Mouse (Mus musculus): ENCODE measurements around the gene Rexo5. TPM values are rescaled to one million over a fixed set of nuclear protein-coding genes. Genes with fewer than 3 reads are reported as not detected.
A peak's percentile ranks its signal among the peaks of the same experiment; 100 is the strongest.

Rexo5 gene
- total RNA-seq, 2 experiments from 2014 or later: 31.0 to 78.6 TPM

DNA sequence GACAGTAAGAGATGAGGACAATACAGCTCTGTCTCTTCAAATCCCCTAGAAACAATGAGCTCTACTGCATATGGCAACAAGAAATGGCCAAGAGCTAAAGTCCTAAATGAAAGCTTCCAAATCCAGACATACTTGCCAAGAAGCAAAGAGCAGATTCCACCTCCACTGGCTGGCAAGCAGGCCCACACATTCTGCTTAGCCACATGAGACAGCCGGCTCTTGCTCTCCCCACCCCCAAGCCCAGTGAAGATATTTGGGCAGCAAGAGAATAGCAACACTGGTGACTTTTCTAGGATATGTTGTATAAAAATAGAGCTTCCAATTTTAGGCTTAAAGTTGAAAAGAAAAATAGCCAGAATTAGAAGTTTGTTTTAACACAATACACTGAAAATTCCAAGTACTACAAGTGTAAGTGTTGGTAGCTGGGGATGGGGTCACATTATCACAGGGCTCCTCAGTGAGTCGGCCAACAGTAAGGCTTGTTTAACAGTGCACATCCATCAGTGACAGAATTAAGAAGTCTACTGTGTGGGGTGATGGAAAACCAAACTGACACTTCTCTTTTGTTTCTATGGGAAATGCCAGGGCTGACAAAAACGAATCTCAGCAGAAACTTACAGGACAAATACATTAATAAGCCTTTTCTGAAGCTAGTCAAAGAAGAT, 82.1 kb downstream of the Rexo5 start:
- ATAC-seq (replicated peaks; ENCODE audit: low FRiP score, poor library complexity, severe bottlenecking): no peak

DNA sequence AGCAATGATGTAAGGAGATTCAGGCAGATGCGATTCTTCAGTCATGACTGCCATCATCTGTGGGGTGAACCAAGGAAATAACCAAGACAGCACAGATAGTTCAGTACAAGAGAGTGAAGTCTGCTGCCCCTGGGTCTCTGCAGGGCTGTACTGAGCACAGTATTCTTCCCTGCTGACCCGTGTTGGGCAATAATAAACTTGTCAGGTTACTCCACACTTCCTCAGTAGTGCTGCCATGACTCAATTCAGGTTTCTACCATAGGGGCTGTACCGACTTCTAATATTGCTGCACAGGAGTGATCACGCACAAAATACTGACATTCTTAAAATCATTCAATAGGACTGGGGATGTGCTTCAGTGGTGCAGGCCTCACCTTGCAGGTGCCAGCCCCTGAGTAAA, 85.4 kb downstream of the Rexo5 start:
- ATAC-seq (replicated peaks; ENCODE audit: low FRiP score, poor library complexity, severe bottlenecking): no peak

DNA sequence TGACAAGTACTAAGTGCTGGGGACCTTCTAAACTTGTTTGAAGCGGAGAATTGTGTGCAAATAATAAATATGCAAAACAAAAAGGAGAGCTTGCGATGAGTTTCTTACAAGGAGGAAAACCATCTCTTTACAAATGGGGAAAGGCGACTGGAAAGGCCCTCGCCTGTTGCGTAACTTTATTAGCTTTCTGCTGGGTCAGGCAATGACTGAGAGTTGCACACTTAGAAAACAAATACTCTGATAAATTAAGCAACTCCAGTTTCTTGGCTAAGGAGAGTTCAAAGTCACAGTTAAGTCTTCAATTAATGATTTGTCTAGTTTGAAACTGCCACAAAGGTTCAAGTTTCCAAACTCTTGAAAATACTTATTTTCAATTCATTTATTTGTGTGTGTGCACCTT, 86.5 kb downstream of the Rexo5 start:
- no peak for ATAC-seq (replicated peaks; ENCODE audit: low FRiP score, poor library complexity, severe bottlenecking)

DNA sequence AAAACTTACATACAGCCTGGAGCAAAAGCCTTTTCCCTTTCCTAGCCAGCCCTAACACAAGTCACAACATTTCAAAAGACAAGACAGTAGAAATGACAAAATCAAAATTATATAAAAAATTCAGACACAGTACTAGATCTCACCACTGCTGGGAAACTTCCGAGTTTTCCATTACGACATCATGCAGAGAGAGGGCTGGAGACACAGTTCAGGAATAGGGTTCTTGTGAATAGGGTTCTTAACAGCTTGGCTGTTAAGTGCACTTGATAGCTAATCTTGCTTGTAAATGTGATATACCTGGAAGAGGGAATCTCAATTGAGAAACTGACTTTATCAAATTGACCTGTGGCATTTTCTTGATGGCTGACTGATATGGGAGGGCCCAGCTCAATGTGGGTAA, 87.4 kb downstream of the Rexo5 start:
- ATAC-seq (replicated peaks; ENCODE audit: low FRiP score, poor library complexity, severe bottlenecking): no peak

DNA sequence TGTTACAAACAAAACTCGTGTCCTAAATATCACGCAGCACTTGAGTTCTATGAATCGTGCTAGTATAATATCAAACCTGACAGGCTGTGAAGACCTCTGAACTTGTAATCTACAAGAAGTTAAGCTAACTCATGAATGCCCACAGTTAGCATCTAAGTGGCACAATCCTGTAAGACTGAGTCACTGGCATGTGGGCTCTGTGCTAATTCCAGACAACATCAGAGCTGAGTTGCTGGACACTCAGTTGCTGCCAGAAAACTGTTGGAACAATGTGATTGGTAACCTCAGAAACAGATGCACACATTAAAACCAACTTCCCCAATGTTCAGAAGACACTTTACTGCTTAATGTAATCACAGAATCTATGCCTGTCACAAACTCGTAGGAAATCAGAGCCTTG, 94.1 kb downstream of the Rexo5 start:
- ATAC-seq (replicated peaks; ENCODE audit: low FRiP score, poor library complexity, severe bottlenecking): no peak

DNA sequence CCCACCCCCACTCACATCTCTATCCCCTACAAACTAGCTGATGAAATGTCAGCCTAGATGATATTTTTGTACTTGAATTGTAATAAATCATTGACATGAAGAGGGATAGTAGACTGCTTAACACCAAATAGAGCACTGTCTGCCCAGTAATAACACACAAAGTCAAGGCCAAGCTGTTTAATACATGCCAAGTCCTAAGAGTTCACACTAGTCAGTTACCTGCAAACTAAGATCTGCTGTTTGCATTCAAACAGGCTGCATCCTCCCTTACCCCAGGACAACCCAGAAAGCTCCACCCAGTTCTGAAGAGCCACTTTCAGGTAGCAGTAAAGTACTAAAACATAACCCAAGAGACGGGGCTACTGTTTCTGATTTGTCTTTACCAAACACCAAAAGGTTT, 98.4 kb downstream of the Rexo5 start:
- ATAC-seq (replicated peaks; ENCODE audit: low FRiP score, poor library complexity, severe bottlenecking): no peak

DNA sequence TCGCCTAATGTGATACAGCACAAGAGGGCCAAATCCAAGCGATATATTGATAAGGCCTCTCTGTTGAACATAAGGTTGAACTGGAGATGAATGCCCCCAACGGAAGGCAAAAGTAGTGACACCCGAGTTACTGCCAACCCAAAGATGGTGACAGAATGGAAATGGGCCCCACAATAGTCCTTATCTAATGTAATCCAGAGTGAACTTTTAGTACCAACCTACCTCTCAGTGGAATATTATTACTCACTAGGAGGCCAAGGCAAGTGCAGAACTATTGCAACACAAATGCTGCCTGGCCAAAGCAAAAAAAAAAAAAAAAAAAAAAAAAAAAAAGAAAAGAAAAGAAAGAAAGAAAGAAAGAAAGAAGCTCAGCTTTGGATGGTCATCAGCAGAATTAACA, 98.9 kb downstream of the Rexo5 start:
- no peak for ATAC-seq (replicated peaks; ENCODE audit: low FRiP score, poor library complexity, severe bottlenecking)

DNA sequence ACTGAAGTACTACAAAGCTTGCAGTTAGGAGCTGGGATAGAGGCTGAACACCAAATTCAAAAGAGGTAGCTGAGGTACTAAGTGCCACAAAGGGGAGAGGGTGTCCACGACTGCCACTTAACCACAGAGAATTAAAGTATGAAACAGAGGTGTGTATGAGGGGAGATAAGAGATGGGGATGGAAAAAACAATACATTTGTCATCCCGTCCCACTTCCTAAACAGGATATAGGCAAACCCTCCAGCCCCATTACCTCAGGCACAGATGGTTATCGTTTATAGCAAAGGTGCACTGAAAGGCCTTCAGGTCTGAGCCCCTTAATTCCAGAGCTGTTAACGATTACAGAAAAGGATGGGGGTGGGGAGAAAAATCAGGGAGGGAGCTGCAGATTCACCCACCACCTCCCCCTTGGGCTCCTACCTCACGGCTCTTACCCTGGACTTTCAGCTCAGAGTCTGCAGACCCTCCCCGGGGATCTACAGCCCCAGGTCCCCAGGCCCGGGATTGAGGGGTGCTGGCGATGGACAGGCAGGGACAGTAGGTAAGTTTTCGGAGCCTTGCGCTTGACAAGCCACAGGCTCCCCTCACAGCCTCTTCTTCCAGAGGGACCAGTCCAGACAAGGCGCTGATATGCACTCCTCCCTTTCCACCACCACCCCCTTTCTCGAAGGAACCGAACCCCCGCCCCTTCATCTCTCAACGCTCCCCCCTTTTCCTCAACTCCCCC, 101.2 kb downstream of the Rexo5 start:
- no peak for ATAC-seq (replicated peaks; ENCODE audit: low FRiP score, poor library complexity, severe bottlenecking)

DNA sequence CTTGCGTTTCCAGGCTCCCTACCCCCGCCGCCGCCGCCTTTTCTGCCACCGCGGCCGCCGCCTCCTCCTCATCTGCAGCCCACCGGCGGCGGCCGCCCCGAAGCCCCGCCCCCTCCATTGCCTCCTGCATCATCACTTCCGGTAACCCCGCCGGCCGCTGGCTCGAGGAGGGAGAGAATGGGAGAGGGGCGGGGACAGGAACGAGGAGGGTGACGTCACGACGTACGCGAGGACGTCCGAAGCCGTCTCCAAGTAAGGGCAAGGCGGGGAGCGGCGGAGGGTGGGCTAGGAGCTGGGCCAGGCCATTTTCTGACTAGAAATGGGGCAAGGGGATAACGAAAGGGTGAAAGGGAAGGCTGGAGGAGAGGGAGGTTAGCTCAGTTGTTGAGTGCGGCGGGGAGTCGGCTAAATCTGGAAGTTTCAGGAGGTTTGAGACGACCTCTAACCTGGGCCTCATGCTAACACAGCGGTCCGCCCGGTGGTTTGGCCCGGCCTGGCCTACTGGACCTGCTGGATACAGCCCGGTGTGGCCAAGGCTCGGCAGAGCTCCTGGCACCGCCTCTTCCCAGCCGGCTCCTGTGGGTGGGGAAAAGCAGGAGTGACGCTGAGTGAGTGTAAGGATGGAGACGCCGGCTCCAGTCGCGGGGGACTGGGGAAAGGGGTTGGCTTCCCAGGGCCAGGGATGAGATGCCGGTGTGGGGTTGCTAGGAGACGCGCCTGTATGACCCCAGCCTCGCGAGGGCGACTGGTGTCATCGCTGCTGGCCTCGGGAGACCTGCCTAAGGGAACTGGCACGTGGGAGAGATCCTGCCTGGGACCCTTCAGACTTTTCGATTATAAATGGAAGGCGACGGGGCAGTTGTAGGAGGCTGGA, 102.1 kb downstream of the Rexo5 start, which contains the start of the genes Lyrm1 and Dcun1d3:
Lyrm1 (plus strand) TSS at position 223 of the 874 bp plus-strand sequence.
Dcun1d3 (minus strand) TSS at position 660 of the 874 bp plus-strand sequence.
- ATAC-seq (replicated peaks; ENCODE audit: low FRiP score, poor library complexity, severe bottlenecking): peak; percentile 99

DNA sequence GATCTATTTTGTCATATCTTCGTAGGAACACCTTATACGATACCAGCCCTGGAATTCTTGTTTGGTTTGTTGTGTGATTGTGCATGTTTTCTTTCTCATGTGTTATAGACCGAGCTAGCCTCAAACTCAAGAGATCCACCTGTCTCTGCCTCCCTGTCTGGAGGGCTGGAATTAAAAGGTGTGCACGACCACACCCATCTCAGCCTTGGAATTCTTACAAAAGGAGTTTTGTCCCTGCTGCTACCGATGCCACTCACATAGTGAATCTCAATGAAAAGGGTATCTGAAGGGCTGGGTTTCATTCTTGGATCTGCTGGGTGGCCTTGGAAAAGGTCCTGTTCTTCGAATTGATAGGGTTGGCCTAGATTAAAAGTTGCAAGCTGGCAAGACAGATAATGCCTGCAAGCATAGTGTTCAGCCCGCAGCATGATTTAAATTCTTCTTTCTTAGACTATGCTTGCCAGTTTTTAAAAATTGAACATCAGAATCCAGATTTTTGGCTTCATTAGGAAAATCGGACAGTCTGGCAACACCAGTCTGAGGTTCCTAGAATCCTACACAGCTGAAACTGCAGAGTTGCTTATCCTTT, 103.8 kb downstream of the Rexo5 start:
- ATAC-seq (replicated peaks; ENCODE audit: low FRiP score, poor library complexity, severe bottlenecking): no peak

DNA sequence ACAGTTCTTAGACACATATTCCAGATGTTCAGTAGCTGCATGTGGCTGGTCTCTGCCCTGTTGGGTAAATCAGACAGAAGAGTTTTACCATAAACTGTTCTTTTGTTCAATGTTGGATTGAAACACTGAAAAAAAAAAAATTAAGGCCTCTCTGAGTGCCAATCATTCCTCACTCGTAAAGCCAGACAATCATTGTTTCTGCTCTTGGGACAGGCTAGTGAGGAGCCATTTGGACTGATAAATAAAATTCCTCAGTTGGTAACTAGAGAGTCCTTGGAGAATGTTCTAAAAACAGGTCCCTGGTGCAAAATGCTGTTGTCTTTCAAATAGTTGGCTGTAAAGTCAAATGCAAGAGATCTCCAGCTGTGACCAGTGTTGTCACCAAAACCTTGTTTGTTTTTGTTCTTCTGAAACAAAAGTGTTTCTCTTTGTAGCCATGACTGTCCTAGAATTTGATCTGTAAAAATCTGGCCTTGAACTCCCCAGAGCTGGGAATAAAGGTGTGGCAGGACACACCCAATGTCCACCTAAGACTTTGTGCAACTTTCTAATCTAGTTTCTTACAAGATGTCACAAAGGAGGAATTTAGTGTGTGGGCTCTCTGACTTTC, 104.5 kb downstream of the Rexo5 start:
- no peak for ATAC-seq (replicated peaks; ENCODE audit: low FRiP score, poor library complexity, severe bottlenecking)

Other genes with a start within 250 kb of the Rexo5 start
- not detected in 2 replicates for gene Acsm2, start 239.7 kb upstream of the Rexo5 start, total RNA-seq (2015; ENCODE audit: low replicate concordance)
- not detected in 2 replicates for gene Acsm2, start 239.7 kb upstream of the Rexo5 start, total RNA-seq (2017; ENCODE audit: low replicate concordance)
- gene Acsm1, start 187.0 kb upstream of the Rexo5 start, total RNA-seq (2015; ENCODE audit: low replicate concordance): not detected in 2 replicates
- not detected in 2 replicates for gene Acsm1, start 187.0 kb upstream of the Rexo5 start, total RNA-seq (2017; ENCODE audit: low replicate concordance)
- gene Acsm4, start 104.0 kb upstream of the Rexo5 start, total RNA-seq (2015; ENCODE audit: low replicate concordance): not detected in 2 replicates
- gene Acsm4, start 104.0 kb upstream of the Rexo5 start, total RNA-seq (2017; ENCODE audit: low replicate concordance): not detected in 2 replicates
- 7.6 and 12.6 TPM in 2 replicates for gene Thumpd1, start 73.2 kb upstream of the Rexo5 start, total RNA-seq (2015; ENCODE audit: low replicate concordance)
- gene Thumpd1, start 73.2 kb upstream of the Rexo5 start, total RNA-seq (2017; ENCODE audit: low replicate concordance): 8.9 and 13.3 TPM in 2 replicates
- gene Acsm3, start 33.1 kb upstream of the Rexo5 start, total RNA-seq (2015; ENCODE audit: low replicate concordance): not detected in 2 replicates
- gene Acsm3, start 33.1 kb upstream of the Rexo5 start, total RNA-seq (2017; ENCODE audit: low replicate concordance): not detected in 2 replicates
- 15.5 and 21.6 TPM in 2 replicates for gene Eri2, start 52 bp downstream of the Rexo5 start, total RNA-seq (2015; ENCODE audit: low replicate concordance)
- 9.4 and 24.1 TPM in 2 replicates for gene Eri2, start 52 bp downstream of the Rexo5 start, total RNA-seq (2017; ENCODE audit: low replicate concordance)
- gene Lyrm1, start 101.9 kb downstream of the Rexo5 start, total RNA-seq (2015; ENCODE audit: low replicate concordance): 5.0 TPM in 1 of 2 replicates, not detected in the other
- gene Lyrm1, start 101.9 kb downstream of the Rexo5 start, total RNA-seq (2017; ENCODE audit: low replicate concordance): 3.2 TPM in 1 of 2 replicates, not detected in the other
- 0.84 and 6.1 TPM in 2 replicates for gene Dcun1d3, start 102.3 kb downstream of the Rexo5 start, total RNA-seq (2015; ENCODE audit: low replicate concordance)
- gene Dcun1d3, start 102.3 kb downstream of the Rexo5 start, total RNA-seq (2017; ENCODE audit: low replicate concordance): 1.4 and 2.8 TPM in 2 replicates

Measured in erythroid progenitor cell, adult 5-6 weeks (primary cell).